Mouse (Mus musculus) forebrain, embryonic 10.5 days (tissue): ENCODE data around the gene AC134908.4. TPM values are rescaled to one million over a fixed set of nuclear protein-coding genes. Genes with fewer than 3 reads are reported as not detected.

Experiments
- DNase-seq: peaks from one replicate; pipeline ENCODE4 v3.0.0-alpha.2; 2017; ENCODE audit warnings: low spot score; ENCODE audit errors: extremely low spot score
- H3K27ac ChIP-seq: fragments of 300-500 bp; sonication (generic); 2 replicates; pipeline ENCODE4 v1.5.1; 2016; ENCODE audit warnings: mild to moderate bottlenecking
- H3K27me3 ChIP-seq: fragments of 300-500 bp; sonication (generic); 2 replicates; pipeline ENCODE4 v1.6.1; 2016; ENCODE audit warnings: mild to moderate bottlenecking; ENCODE audit not compliant: poor library complexity, severe bottlenecking
- H3K36me3 ChIP-seq: fragments of 300-500 bp; sonication (generic); replicated peaks from 2 replicates; pipeline ENCODE4 v1.6.1; 2016; ENCODE audit warnings: mild to moderate bottlenecking, moderate library complexity
- H3K4me1 ChIP-seq: fragments of 300-500 bp; sonication (generic); 2 replicates; pipeline ENCODE4 v1.6.1; 2016
- H3K4me3 ChIP-seq: fragments of 300-500 bp; sonication (generic); 2 replicates; pipeline ENCODE4 v1.5.1; 2016; ENCODE audit warnings: mild to moderate bottlenecking, moderate library complexity
- H3K9me3 ChIP-seq: fragments of 300-500 bp; sonication (generic); 2 replicates; pipeline ENCODE4 v1.6.1; 2016; ENCODE audit warnings: mild to moderate bottlenecking, moderate library complexity
- whole genome bisulfite sequencing: fragments of 180-500 bp; shearing (Covaris S2); methylation state at CpG from one replicate; pipeline ENCODE4 v1.1.7; 2016; 5-methylcytosine and 5-hydroxymethylcytosine counted together
- polyA plus RNA-seq: library from polyadenylated mRNA; unstranded; fragments of >200 nt; fragmentation: Nextera tagmentation; extraction: Ambion mirVana; gene quantifications from 2 replicates; pipeline ENCODE4 v1.2.1, GENCODE M21; 2016

AC134908.4 gene
- polyA plus RNA-seq, 1 experiment from 2014 or later, result 2.4 TPM

DNA sequence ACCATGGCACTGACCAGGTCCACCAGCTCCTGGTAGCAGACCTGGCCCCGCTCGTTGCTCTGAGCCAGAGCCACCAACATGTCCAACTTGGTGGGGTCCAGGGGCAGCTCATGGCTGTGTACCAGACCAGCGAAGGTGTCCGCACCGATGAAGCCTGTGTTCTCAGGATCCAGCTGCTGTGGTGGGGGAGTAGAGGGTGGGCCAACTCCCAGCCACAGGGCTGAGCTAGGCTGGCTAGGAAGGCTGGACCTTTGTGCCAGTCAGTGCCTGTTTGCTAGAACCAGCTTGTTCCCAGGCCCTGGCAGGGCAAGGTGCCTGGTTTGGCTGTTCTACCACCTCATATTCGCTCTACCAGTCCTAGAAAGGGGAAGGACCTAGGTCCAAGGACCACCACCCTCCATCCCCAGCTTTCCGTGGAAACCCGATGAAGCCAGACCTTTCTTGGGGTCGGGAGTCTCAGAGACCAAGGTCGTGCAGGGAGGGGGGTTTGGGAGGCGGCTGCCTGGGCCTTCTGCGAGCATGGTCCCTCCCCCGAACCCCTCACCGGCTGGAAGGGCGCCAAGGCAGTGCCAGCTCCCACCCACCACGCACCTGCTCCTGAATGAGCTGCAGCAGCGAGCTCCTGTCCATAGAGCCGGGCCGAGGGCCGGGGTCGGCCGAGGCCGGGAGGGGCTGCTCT, 41.1 kb upstream of the AC134908.4 start:
- no peaks in the 10 kb centered on the region for H3K27me3 ChIP-seq
- H3K36me3 ChIP-seq, result peaks cover 68% of the 10 kb centered on the region
- H3K4me3 ChIP-seq, result peak overlapping the region; percentile 53
- no peaks in the 10 kb centered on the region for H3K9me3 ChIP-seq
- H3K4me1 ChIP-seq, result peaks cover 67% of the 10 kb centered on the region
- H3K27ac ChIP-seq, result peak overlapping the region; percentile 81
- 24% methylated on average over 23 of the region's 23 CpGs for WGBS
- DNase-seq, result no peak

DNA sequence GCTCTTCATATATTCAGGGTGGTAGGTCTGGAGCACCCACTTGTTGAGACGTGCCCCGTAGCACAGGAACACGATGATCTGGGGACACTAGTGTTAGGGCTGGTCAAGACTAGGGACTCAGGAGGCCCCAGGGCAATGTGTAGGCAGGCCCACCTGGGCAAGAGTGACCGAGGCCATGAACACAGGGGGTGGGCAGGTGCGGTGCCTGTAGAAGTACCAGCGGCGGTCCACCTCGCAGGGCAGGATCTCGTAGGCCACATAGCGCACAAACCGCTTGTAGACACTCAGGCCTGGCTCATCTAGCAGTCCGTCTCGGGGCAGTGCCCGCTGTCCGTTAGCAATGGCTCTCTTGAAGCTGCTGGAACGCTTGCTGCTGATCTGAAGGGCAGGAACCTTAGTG, 40.4 kb upstream of the AC134908.4 start:
- Histone ChIP-seq H3K4me1 (peaks cover 74% of the 10 kb centered on the region), H3K36me3 (peaks cover 68% of the 10 kb centered on the region), H3K27ac (no peak overlapping the region), H3K4me3 (peak overlapping the region; percentile 53; the same call in 1 of the 2 replicates), H3K9me3 (no peaks in the 10 kb centered on the region), H3K27me3 (no peaks in the 10 kb centered on the region)
- DNase-seq, result no peak
- WGBS, result 94% methylated on average over 16 of the region's 16 CpGs

DNA sequence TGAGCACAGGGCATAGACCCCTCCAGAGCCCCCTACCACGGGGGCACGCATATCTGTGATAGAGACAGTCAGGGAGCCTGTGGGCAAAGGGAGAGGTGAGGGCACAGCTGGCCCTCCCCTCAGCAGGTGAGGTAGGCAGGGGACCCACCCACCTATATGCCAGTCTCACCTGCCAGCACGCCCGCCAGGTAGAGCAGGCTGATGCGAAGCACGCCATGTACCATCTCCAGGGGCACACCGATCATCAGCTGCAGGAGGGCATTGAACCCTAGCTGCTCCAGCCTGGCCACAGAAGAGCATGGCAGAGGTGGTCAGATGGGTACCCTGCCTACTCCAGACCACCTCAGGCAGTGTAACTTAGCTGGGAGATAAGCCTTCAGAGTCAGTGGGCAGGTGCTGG, 39.8 kb upstream of the AC134908.4 start:
- Histone ChIP-seq H3K4me3 (peak overlapping the region; percentile 77), H3K27ac (no peak overlapping the region), H3K9me3 (no peaks in the 10 kb centered on the region), H3K36me3 (peaks cover 68% of the 10 kb centered on the region), H3K4me1 (peaks cover 79% of the 10 kb centered on the region), H3K27me3 (no peaks in the 10 kb centered on the region)
- WGBS, result 96% methylated on average over 7 of the region's 7 CpGs
- DNase-seq, result no peak

DNA sequence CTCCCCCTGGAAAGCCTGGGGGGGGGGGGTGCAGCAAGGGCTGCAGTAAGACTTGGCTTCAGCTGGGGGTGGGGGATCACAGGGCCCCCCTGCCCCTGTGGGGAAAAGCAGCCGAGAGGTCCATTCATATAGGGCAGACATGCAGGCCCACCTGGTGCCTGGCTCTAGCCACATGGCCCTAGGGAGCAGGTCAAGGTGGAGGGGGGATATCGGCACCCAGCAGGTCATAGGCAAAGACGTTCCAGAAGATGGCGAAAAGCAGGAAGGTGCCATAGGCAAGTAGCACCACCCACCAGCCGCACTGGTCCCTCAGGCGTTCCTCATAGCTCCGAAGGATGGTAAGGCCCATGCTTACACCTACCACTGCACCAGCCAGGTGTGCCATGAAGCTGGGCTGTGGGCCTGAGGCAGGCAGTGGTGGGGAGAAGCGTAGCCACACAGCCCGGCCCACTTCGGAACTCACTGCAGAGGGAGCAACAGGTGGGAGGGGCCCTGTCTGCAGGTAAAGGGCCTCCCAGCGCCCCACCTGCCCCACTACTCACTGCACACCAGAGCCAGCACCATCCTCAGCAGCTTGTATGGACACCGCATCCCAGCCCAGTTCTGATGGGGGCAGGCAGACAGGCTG, 39.2 kb upstream of the AC134908.4 start:
- no peaks in the 10 kb centered on the region for H3K27me3 ChIP-seq
- peaks cover 85% of the 10 kb centered on the region for H3K4me1 ChIP-seq
- DNase-seq, result no peak
- peak overlapping the region; percentile 96 for H3K27ac ChIP-seq
- H3K9me3 ChIP-seq, result no peaks in the 10 kb centered on the region
- H3K36me3 ChIP-seq, result peaks cover 68% of the 10 kb centered on the region
- WGBS, result 93% methylated on average over 12 of the region's 12 CpGs
- H3K4me3 ChIP-seq, result peak overlapping the region; percentile 77

DNA sequence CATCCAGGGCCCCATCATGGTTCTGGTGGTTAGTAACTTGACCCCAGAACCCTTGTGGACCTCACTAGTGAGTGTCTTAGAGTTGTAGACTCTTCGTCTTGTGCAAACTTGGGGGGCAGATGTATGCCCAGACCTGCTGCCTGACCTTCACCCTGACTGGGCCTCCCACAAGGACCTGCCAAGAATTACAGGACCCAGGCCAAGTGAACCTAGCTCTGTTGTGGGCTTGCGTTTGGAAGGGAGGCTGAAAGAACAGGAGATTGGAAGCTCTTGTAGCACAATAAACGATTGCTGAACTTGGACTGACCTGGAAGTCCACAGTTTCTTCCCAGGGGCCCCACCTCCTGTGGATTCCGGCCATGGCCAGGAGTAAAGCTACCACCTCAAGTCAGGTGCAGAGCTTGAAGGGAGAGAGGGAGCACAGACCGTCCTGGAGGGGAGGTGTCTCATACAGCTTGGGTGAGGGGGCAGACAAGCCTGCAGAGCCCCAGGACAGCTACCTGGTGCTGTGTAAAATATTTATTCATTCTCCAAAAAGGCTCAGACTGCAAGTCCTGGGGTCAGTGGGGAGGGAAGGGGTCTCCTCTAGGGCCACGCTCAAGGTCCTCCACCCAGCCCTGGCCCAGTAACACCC, 38.6 kb upstream of the AC134908.4 start:
- WGBS, result 59% methylated on average over 6 of the region's 6 CpGs
- Histone ChIP-seq H3K36me3 (peaks cover 65% of the 10 kb centered on the region), H3K27ac (peak overlapping the region; percentile 96), H3K4me3 (peak overlapping the region; percentile 77), H3K4me1 (peaks cover 87% of the 10 kb centered on the region), H3K27me3 (no peaks in the 10 kb centered on the region), H3K9me3 (no peaks in the 10 kb centered on the region)
- no peak for DNase-seq

DNA sequence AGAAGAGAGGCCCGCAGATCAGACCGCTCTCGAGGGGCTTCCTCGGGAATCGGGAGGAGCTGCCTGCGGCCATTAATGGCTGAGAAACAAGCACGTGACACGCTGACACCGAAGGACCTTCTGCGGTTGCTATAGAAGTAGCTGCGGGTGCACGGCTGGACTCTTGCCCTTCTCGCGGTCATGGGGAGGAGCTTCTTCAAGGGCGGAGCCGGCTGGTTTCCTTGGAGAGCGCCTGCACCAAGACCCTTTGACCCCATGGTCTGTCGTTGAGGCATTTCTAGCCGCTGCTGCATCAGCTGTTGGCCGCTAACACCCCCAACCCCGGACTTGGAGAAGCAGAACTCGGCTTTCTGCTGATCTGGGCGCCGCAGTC, 37.8 kb upstream of the AC134908.4 start, which contains the start of gene Stub1:
Stub1 (minus strand) TSS at position 114 of the 373 bp plus-strand sequence.
- under 1% methylated on average over 24 of the region's 24 CpGs for WGBS
- H3K27me3 ChIP-seq, result no peaks in the 10 kb centered on the region
- peaks cover 91% of the 10 kb centered on the region for H3K4me1 ChIP-seq
- peak within 1 kb of the TSS; percentile 96 for H3K27ac ChIP-seq
- H3K9me3 ChIP-seq, result no peaks in the 10 kb centered on the region
- DNase-seq, result no peak
- H3K4me3 ChIP-seq, result peak within 1 kb of the TSS; percentile 77
- H3K36me3 ChIP-seq, result peaks cover 60% of the 10 kb centered on the region

DNA sequence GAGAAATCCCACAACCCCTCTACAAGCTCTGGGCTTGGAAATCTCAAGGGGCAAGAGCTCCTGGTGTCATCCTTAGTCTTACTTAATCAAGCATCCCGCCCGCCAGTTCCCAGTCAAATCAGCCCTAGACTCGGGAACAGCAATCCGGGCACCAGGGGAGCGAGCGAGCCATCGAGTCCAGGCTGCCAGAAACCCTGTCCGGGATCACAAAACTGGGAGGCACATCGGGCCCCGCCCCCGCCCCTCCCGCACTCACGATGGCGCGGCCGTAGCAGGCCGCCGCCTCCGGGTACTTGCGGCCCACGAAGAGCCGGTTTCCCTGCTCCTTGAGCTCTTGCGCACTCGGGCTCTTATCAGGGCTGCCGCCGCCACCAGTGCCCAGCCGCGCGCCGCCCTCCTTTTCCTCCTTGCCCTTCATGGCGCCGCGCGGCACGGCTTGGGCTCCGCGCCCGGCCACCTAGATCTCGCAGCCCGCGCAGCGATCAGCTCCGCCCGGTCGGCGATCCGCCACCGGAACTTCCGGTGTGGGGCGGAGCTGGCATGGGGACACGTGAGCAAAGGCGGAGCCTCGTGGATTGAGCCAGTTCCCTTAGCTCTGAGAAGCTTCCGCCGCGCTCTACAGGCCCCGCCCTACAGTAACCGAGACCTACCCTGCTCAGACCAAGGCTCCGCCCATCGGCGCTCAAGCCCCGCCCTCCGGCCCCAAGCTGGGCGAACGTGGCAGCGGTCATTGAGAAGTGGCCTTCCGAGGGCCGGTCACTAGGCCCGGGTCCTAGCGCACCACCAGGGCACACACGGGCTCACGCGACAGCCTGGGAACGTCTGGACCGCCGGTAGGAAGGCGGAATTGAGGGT, 37.2 kb upstream of the AC134908.4 start:
- DNase-seq, result peak; percentile 100
- no peaks in the 10 kb centered on the region for H3K27me3 ChIP-seq
- H3K4me1 ChIP-seq, result peaks cover 91% of the 10 kb centered on the region
- H3K36me3 ChIP-seq, result peaks cover 60% of the 10 kb centered on the region
- no peaks in the 10 kb centered on the region for H3K9me3 ChIP-seq
- under 1% methylated on average over 77 of the region's 77 CpGs for WGBS
- peak overlapping the region; percentile 96 for H3K27ac ChIP-seq
- peak overlapping the region; percentile 77 for H3K4me3 ChIP-seq

DNA sequence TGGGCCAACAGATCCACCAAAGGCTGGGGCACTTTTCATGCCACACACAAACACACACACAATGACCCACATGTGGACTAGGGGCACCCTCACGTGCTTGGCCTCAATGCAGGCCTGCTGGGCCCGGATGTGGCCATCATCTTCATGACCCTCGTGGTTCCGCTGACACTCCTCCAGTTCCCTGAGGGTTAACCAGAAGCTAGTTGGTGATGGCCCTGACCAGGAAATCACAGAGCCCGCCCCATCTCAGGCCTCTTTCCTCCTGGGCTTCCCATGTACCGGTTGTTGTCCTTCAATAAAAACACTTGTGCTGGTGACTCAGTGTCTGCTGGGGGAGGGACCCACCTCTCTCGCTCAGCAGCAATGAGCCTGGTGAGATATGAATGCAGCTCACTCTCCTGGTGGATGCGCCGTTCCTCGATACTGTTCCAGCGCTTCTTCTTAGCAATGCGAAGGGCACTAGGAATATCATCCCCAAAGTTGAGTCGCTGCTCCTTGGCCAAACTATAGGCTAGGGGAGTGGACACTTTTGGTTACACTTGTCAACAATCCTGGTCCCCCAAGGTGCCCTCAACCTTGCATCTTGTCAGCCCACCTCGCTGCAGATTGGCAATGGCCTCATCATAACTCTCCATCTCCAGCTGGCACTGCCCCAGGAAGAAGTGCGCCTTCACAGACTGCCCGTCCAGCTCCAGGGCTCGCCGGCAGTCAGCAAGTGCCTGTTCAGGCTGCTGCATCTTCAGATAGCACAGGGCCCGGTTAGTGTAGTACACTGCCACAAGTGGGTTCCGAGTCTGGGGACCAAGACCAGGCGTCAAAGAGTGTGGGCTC, 36.2 kb upstream of the AC134908.4 start:
- Histone ChIP-seq H3K9me3 (no peaks in the 10 kb centered on the region), H3K36me3 (peaks cover 67% of the 10 kb centered on the region), H3K27me3 (no peaks in the 10 kb centered on the region), H3K4me3 (peak overlapping the region; percentile 77), H3K27ac (peak overlapping the region; percentile 96), H3K4me1 (peaks cover 86% of the 10 kb centered on the region)
- 71% methylated on average over 21 of the region's 21 CpGs for WGBS
- DNase-seq, result no peak

DNA sequence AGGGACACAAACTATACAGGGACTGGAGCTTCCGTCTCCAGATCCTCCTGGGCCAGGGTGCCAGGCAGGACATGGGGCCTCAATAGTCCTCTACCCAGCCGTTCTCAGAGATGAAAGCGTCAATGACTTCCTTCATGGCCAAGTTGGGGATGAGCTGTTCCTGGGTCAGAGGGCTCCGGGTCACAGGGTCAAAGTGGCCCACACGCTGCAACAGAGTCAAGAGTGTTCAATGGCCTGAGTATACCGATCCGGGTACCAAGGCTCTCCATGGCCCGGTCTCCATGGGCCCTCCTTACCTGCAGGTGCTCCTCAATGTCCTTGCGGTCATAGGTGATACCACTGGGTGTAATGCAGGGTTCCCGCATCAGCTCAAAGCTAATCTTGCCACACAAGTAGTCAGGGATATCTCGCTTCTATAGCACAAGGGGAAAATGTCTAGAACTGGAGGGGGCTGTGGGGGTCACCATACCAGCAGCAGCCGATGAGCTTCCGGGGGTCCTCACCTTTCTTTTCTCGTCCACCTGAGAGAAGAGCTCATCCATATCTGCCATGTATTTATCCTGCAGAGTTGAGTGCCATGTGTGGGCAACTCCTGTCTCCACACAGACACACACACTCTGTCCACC, 35.5 kb upstream of the AC134908.4 start:
- no peaks in the 10 kb centered on the region for H3K27me3 ChIP-seq
- H3K4me3 ChIP-seq, result peak overlapping the region; percentile 77
- 0 out of 2 replicates have a peak overlapping the region, but pooled peaks have one; percentile 27 for H3K27ac ChIP-seq
- H3K9me3 ChIP-seq, result no peaks in the 10 kb centered on the region
- H3K36me3 ChIP-seq, result peaks cover 70% of the 10 kb centered on the region
- H3K4me1 ChIP-seq, result peaks cover 83% of the 10 kb centered on the region
- 89% methylated on average over 14 of the region's 14 CpGs for WGBS
- no peak for DNase-seq

DNA sequence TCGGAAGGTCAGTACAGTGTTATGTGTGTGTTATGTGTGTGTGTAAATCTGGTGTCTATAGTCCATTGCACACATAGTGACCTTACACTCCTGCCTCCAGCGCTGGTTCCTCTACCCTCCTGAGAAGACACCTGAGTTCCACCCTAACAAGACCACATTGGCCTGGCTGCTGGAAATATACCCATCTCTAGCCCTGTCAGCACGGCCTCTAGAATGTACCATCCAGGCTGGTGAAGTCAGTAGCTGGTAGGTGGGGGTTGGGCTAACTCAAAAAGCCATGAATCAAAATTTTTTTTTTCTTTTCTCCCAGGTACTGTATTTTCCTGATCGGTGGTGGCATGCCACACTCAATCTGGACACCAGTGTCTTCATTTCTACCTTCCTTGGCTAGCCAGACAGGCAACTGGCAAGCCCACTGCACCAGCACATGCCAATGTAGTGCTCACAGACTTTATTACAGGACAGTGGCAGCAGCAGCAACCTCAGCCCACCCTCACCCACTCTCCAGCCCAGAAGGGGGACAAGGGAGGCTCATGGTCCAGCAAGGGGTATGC, 34.8 kb upstream of the AC134908.4 start:
- 0 out of 2 replicates have a peak overlapping the region, but pooled peaks have one; percentile 27 for H3K27ac ChIP-seq
- H3K4me3 ChIP-seq, result peak overlapping the region; percentile 77
- WGBS, result 93% methylated on average over 4 of the region's 4 CpGs
- no peaks in the 10 kb centered on the region for H3K27me3 ChIP-seq
- no peaks in the 10 kb centered on the region for H3K9me3 ChIP-seq
- H3K36me3 ChIP-seq, result peaks cover 68% of the 10 kb centered on the region
- DNase-seq, result no peak
- H3K4me1 ChIP-seq, result peaks cover 83% of the 10 kb centered on the region

DNA sequence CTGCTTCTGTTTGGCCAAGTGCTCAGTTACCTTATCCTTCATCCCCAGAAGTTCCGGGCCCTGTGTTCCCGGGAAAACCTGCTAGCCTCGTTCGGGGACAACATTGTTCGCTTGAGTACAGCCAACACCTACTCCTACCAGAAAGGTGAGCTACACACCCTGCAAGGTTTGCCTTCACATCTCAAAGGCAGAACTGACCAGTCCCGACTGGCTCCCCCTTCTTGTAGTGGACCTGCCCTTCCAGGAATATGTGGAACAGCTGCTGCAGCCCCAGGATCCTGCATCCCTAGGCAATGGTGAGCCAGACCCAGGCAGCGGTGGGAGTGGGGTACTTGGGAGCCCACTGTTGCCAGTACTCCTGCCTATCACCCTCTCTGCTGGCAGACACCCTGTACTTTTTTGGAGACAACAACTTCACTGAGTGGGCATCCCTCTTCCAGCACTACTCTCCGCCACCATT, 34.1 kb upstream of the AC134908.4 start:
- no peaks in the 10 kb centered on the region for H3K27me3 ChIP-seq
- H3K4me3 ChIP-seq, result peak overlapping the region; percentile 77
- peak overlapping the region; percentile 94 for H3K27ac ChIP-seq
- peaks cover 62% of the 10 kb centered on the region for H3K36me3 ChIP-seq
- H3K9me3 ChIP-seq, result no peaks in the 10 kb centered on the region
- 44% methylated on average over 8 of the region's 8 CpGs for WGBS
- peaks cover 83% of the 10 kb centered on the region for H3K4me1 ChIP-seq
- DNase-seq, result no peak
